Mouse (Mus musculus) MEL-GATA-1-ER (cell line): Measurements from ENCODE around the gene Slc30a4.

Source experiments
- DNase-seq: peaks from one replicate; pipeline ENCODE4 v3.0.0-alpha.2; 2012; ENCODE audit warnings: low read depth; ENCODE audit errors: extremely low read depth

Gene Slc30a4

GRCm38 (mm10) chr2:122702181-122703036 is at the start of gene Slc30a4:
Gene Slc30a4 (minus strand): TSS chr2:122702663.
- no peak for DNase-seq

- no peak for DNase-seq
Measured at GRCm38 (mm10) chr2:122746461-122746860, 44.0 kb upstream of the Slc30a4 start.

GRCm38 (mm10) chr2:122739023-122739422 is 36.6 kb upstream of the Slc30a4 start:
- DNase-seq, result no peak

GRCm38 (mm10) chr2:122737894-122738830 is 35.7 kb upstream of the Slc30a4 start, which contains the start of gene Bloc1s6:
Gene Bloc1s6 (plus strand): TSS chr2:122738503.
- DNase-seq, result peak; percentile 88

GRCm38 (mm10) chr2:122731456-122731855 is 29.0 kb upstream of the Slc30a4 start:
- no peak for DNase-seq

GRCm38 (mm10) chr2:122725604-122726003 is 23.1 kb upstream of the Slc30a4 start:
- no peak for DNase-seq

GRCm38 (mm10) chr2:122720564-122720963 is 18.1 kb upstream of the Slc30a4 start:
- DNase-seq, result no peak

GRCm38 (mm10) chr2:122719232-122719631 is 16.8 kb upstream of the Slc30a4 start:
- DNase-seq, result no peak

GRCm38 (mm10) chr2:122716301-122716842 is 13.9 kb upstream of the Slc30a4 start:
- DNase-seq, result no peak

- no peak for DNase-seq
Measured at GRCm38 (mm10) chr2:122715148-122715692, 12.8 kb upstream of the Slc30a4 start.

GRCm38 (mm10) chr2:122712848-122713247 is 10.4 kb upstream of the Slc30a4 start:
- DNase-seq, result no peak

- DNase-seq, result no peak
Measured at GRCm38 (mm10) chr2:122711911-122712310, 9.4 kb upstream of the Slc30a4 start.

GRCm38 (mm10) chr2:122709156-122709555 is 6.7 kb upstream of the Slc30a4 start:
- DNase-seq, result no peak

- no peak for DNase-seq
Measured at GRCm38 (mm10) chr2:122708080-122708479, 5.6 kb upstream of the Slc30a4 start.

GRCm38 (mm10) chr2:122704572-122704971 is 2.1 kb upstream of the Slc30a4 start:
- no peak for DNase-seq

GRCm38 (mm10) chr2:122701871-122702180 is 637 bp downstream of the Slc30a4 start:
- no peak for DNase-seq

GRCm38 (mm10) chr2:122701012-122701411 is 1.5 kb downstream of the Slc30a4 start:
- no peak for DNase-seq

- DNase-seq, result no peak
Measured at GRCm38 (mm10) chr2:122697526-122697925, 4.9 kb downstream of the Slc30a4 start.

GRCm38 (mm10) chr2:122686665-122687064 is 15.8 kb downstream of the Slc30a4 start:
- DNase-seq, result no peak

- no peak for DNase-seq
Measured at GRCm38 (mm10) chr2:122683641-122684040, 18.8 kb downstream of the Slc30a4 start.

GRCm38 (mm10) chr2:122682520-122682919 is 19.9 kb downstream of the Slc30a4 start:
- DNase-seq, result no peak
